Mouse (Mus musculus) G1E (cell line): Measurements from ENCODE around the gene Ltbp4.
A peak's percentile ranks its signal among the peaks of the same experiment; 100 is the strongest.

Experiments used
- CTCF ChIP-seq: IDR thresholded peaks from 2 replicates; pipeline ENCODE4 v1.5.1; 2012; ENCODE audit warnings: low read depth, low read length, inconsistent platforms, mixed read lengths
- GATA1 ChIP-seq: IDR thresholded peaks from 2 replicates; pipeline ENCODE4 v1.6.1; 2012; ENCODE audit warnings: borderline replicate concordance, low read length, inconsistent platforms, mixed read lengths
- TAL1 ChIP-seq: conservative IDR thresholded peaks from 2 replicates; pipeline ENCODE4 v1.6.1; 2012; ENCODE audit warnings: low read depth, low read length, inconsistent platforms, mixed read lengths

DNA sequence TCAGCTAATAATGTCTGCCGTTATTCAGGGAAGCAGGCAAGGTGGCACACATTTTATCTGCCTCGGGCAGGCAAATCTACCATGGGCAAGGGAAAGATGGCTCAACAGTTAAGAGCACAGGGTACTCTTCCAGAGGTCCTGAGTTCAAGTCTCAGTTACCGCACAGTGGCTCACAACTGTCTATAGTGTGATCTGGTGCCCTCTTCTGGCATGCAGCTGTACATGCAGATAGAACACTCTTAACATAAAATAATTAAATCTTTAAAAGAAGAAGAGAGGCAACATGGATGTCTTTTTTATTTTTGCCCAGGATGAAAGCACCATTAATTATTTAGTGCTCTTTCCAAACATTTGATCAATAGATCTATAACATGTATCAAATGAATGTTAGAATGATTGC, 60.3 kb downstream of the Ltbp4 start:
- TF ChIP-seq CTCF (0 out of 2 replicates have a peak, but pooled peaks have one; percentile 21), GATA1 (no peak), TAL1 (no peak)
